Comparison of ENCODE assay signal across 9 mouse cellular contexts in the genomic region with DNA sequence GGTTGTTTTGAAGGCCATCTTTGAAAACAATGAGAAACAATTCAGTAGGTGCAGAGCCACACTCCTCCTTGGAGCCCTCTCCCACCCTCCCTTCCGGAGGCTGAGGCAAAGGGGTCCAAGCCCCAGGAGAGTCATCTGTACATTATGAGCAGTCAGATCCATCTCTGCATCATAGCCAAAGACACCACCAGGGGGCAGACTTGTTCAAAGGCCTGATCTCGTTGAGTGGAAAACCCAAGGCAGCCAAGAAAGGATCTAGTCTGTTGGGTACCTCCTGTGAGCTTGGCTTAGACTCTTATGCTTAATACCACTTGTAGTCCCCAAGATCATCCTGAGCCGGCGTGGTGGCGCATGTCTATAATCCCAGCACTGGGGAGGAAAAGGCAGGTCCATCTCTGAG. TPM values are rescaled to one million over a fixed set of nuclear protein-coding genes. Genes with fewer than 3 reads are reported as not detected.
DNase-seq lines count a peak whose midpoint lies in the region; ATAC-seq and TF ChIP-seq lines count a peak whose summit lies in the region.
"Had no signal": no experiment of that assay in that cellular context is flagged by ENCODE, and none has a peak within 500 bp of the region (broad histone marks: within the 10 kb centered on the region; RNA-seq: fewer than 3 reads in every experiment).

No protein-coding gene starts in this region.

- no peaks in the 10 kb centered on the region for H3K36me3 ChIP-seq in hindbrain, embryonic 10.5 days
- no peaks in the 10 kb centered on the region for H3K36me3 ChIP-seq in hindbrain, embryonic 12.5 days
- H3K36me3 ChIP-seq in G1E (replicated peaks) = no peaks in the 10 kb centered on the region
- H3K36me3 ChIP-seq: stomach, embryonic 15.5 days had no signal

- intact Hi-C loops in gastrocnemius, postnatal 14 days (cut with DNase I; ENCODE audit: low total_unique reads) = loop anchor here (5.0 kb wide), 1 partner anchor 80 kb away; no protein-coding TSS in a partner anchor
- intact Hi-C loops in left cerebral cortex, postnatal 25 days (cut with DNase I) = loop anchor here (1.0 kb wide), 2 partner anchors 80 to 135 kb away; no protein-coding TSS in a partner anchor

- peaks cover 3% of the 10 kb centered on the region; the same call in 1 of the 2 replicates for H3K4me1 ChIP-seq in hindbrain, embryonic 10.5 days (replicated peaks)
- no peaks in the 10 kb centered on the region for H3K4me1 ChIP-seq in hindbrain, embryonic 12.5 days
- H3K4me1 ChIP-seq in G1E (ENCODE audit: insufficient read depth, low read depth, low read length) = peaks cover 1% of the 10 kb centered on the region
- H3K4me1 ChIP-seq: stomach, embryonic 15.5 days had no signal

- H3K27ac ChIP-seq in hindbrain, embryonic 10.5 days = no peak overlapping the region
- H3K27ac ChIP-seq in hindbrain, embryonic 12.5 days = no peak overlapping the region
- H3K27ac ChIP-seq: stomach, embryonic 15.5 days had no signal

- WGBS in hindbrain, embryonic 10.5 days = 71% methylated on average over 5 of the region's 5 CpGs
- WGBS in hindbrain, embryonic 12.5 days = 73% methylated on average over 5 of the region's 5 CpGs

- H3K9me3 ChIP-seq in hindbrain, embryonic 10.5 days = peaks cover 6% of the 10 kb centered on the region; the same call in 1 of the 2 replicates
- 0 out of 2 replicates have a peak, but pooled peaks cover 5% of the 10 kb centered on the region for H3K9me3 ChIP-seq in hindbrain, embryonic 12.5 days (replicated peaks)
- no peaks in the 10 kb centered on the region for H3K9me3 ChIP-seq in G1E (replicated peaks)
- H3K9me3 ChIP-seq: stomach, embryonic 15.5 days had no signal

- no peak overlapping the region for H3K9ac ChIP-seq in hindbrain, embryonic 12.5 days
- H3K9ac ChIP-seq: stomach, embryonic 15.5 days had no signal

- DNase-seq in hindbrain, embryonic 10.5 days (ENCODE audit: low spot score) = peak; percentile 57
- DNase-seq in G1E (ENCODE audit: low spot score) = no peak
- DNase-seq in c-Kit-positive CD71-negative TER-119-negative erythroid progenitor cells, embryonic 14.5 days (ENCODE audit: low read depth) = peak; percentile 50
- DNase-seq in gastrocnemius, postnatal 14 days = peak; percentile 63
- DNase-seq in left cerebral cortex, postnatal 25 days (ENCODE audit: low spot score in 2 of 2) = peak; percentile 57 to 60
- DNase-seq in retina, postnatal 7 days (ENCODE audit: low read depth, low spot score) = peak; percentile 51
- no peak for DNase-seq in ovary, adult 18-20 months (ENCODE audit: low spot score)

- H3K4me2 ChIP-seq in hindbrain, embryonic 12.5 days (replicated peaks) = no peak overlapping the region
- H3K4me2 ChIP-seq: stomach, embryonic 15.5 days had no signal

- no peaks in the 10 kb centered on the region for H3K27me3 ChIP-seq in hindbrain, embryonic 10.5 days (ENCODE audit: insufficient read depth, poor library complexity, severe bottlenecking)
- no peaks in the 10 kb centered on the region for H3K27me3 ChIP-seq in hindbrain, embryonic 12.5 days
- peaks cover 7% of the 10 kb centered on the region; the same call in 1 of the 2 replicates for H3K27me3 ChIP-seq in G1E (ENCODE audit: insufficient read depth, low read length)
- H3K27me3 ChIP-seq: stomach, embryonic 15.5 days had no signal

- H3K4me3 ChIP-seq in hindbrain, embryonic 10.5 days = no peak overlapping the region
- no peak overlapping the region for H3K4me3 ChIP-seq in hindbrain, embryonic 12.5 days
- H3K4me3 ChIP-seq in G1E (ENCODE audit: low read depth, low read length) = no peak overlapping the region
- H3K4me3 ChIP-seq: stomach, embryonic 15.5 days had no signal

- ATAC-seq in hindbrain, embryonic 12.5 days (ENCODE audit: low FRiP score) = no peak
- ATAC-seq in G1E (ENCODE audit: extremely low read depth, insufficient number of reproducible peaks, low FRiP score, poor library complexity, severe bottlenecking) = no peak

- TF ChIP-seq CTCF in G1E (IDR thresholded peaks at IDR 0.05; ENCODE audit: low read depth, low read length) = peak; percentile 40; the same call in 1 of the 2 replicates

RNA-seq across cellular contexts. Expression of gene Padi3, which starts 11.5 kb away (rescaled TPM):
- 0.08 and 0.10 TPM in 2 replicates for polyA plus RNA-seq in hindbrain, embryonic 10.5 days (2016; fragmentation: Nextera tagmentation; extraction: Ambion mirVana)
- polyA plus RNA-seq in hindbrain, embryonic 12.5 days (2016; fragmentation: Nextera tagmentation; extraction: Ambion mirVana) = 0.06 TPM in 1 of 2 replicates, not detected in the other
- total RNA-seq in G1E (2014; fragmentation: Nextera tagmentation) (0.92 and 1.1 TPM in 2 replicates), G1E (2017) (17.6 and 19.1 TPM in 2 replicates)
- 1.8 TPM in 2 replicates for polyA plus RNA-seq in G1E (2012)
- 1 to 10 TPM; 1.3 to 1.9 TPM for total RNA-seq in gastrocnemius, postnatal 14 days (2021)
- not detected for total RNA-seq in left cerebral cortex, postnatal 25 days (2021)

RNA-seq across cellular contexts. Expression of gene Padi1, which starts 23.6 kb away (rescaled TPM):
- 0.07 TPM in 2 replicates for polyA plus RNA-seq in hindbrain, embryonic 10.5 days (2016; fragmentation: Nextera tagmentation; extraction: Ambion mirVana)
- polyA plus RNA-seq in hindbrain, embryonic 12.5 days (2016; fragmentation: Nextera tagmentation; extraction: Ambion mirVana) = 0.07 and 0.19 TPM in 2 replicates
- total RNA-seq in G1E (2014; fragmentation: Nextera tagmentation) = not detected in 2 replicates
- 0.12 and 0.16 TPM in 2 replicates for total RNA-seq in G1E (2017)
- 0.03 TPM in 2 replicates for polyA plus RNA-seq in G1E (2012)
- under 1 TPM; 0.07 to 0.08 TPM for total RNA-seq in gastrocnemius, postnatal 14 days (2021)
- not detected for total RNA-seq in left cerebral cortex, postnatal 25 days (2021)

RNA-seq across cellular contexts. Expression of gene Padi4, which starts 48.0 kb away (rescaled TPM):
- polyA plus RNA-seq in hindbrain, embryonic 10.5 days (2016; fragmentation: Nextera tagmentation; extraction: Ambion mirVana) = 0.35 and 0.51 TPM in 2 replicates
- polyA plus RNA-seq in hindbrain, embryonic 12.5 days (2016; fragmentation: Nextera tagmentation; extraction: Ambion mirVana) = 0.31 and 0.42 TPM in 2 replicates
- total RNA-seq in G1E (2014; fragmentation: Nextera tagmentation) (not detected in 2 replicates), G1E (2017) (not detected in 2 replicates)
- 0.02 TPM in 1 of 2 replicates, not detected in the other for polyA plus RNA-seq in G1E (2012)
- total RNA-seq in gastrocnemius, postnatal 14 days (2021) = under 1 TPM; 0.13 to 0.14 TPM
- not detected for total RNA-seq in left cerebral cortex, postnatal 25 days (2021)

Comparison
In these comparisons a context has a peak if more than half of its experiments do, and no peak if none do; other contexts are left out.
1. DNase-seq: peak in hindbrain, embryonic 10.5 days (single experiment), c-Kit-positive CD71-negative TER-119-negative erythroid progenitor cells, embryonic 14.5 days (single experiment), gastrocnemius, postnatal 14 days (single experiment), left cerebral cortex, postnatal 25 days (2 of 2) and retina, postnatal 7 days (single experiment); none in G1E (single experiment) and ovary, adult 18-20 months (single experiment).